Mouse (Mus musculus) kidney, adult 8-10 months (tissue): ENCODE measurements around the gene Ces1c.

Source experiments
- DNase-seq, 2 experiments: peaks; one replicate each; pipeline ENCODE4 v3.0.0; 2022

Gene Ces1c

GRCm38 (mm10) chr8:93131233-93131980 lies at the start of gene Ces1c:
Gene Ces1c (minus strand): TSS chr8:93131283.
- no peak for DNase-seq

- DNase-seq, result no peak
Observed at GRCm38 (mm10) chr8:93180581-93181129, 49.6 kb upstream of the Ces1c start.

- no peak for DNase-seq
Observed at GRCm38 (mm10) chr8:93176593-93176992, 45.5 kb upstream of the Ces1c start.

GRCm38 (mm10) chr8:93174554-93174953 lies 43.5 kb upstream of the Ces1c start:
- no peak for DNase-seq

GRCm38 (mm10) chr8:93171846-93172590 lies 40.9 kb upstream of the Ces1c start:
- DNase-seq, result no peak

- DNase-seq, result no peak
Observed at GRCm38 (mm10) chr8:93163363-93163762, 32.3 kb upstream of the Ces1c start.

GRCm38 (mm10) chr8:93151401-93151800 lies 20.3 kb upstream of the Ces1c start:
- no peak for DNase-seq

- DNase-seq, result no peak
Observed at GRCm38 (mm10) chr8:93147331-93147730, 16.2 kb upstream of the Ces1c start.

- DNase-seq, result peak; percentile 43 to 69
Observed at GRCm38 (mm10) chr8:93140696-93141095, 9.6 kb upstream of the Ces1c start.

- no peak for DNase-seq
Observed at GRCm38 (mm10) chr8:93132196-93132595, 1.1 kb upstream of the Ces1c start.

GRCm38 (mm10) chr8:93126476-93126875 lies 4.6 kb downstream of the Ces1c start:
- DNase-seq, result peak; percentile 10 to 20

GRCm38 (mm10) chr8:93122005-93122404 lies 9.1 kb downstream of the Ces1c start:
- DNase-seq, result no peak

- DNase-seq, result peak; percentile 17 to 41
Observed at GRCm38 (mm10) chr8:93095376-93095775, 35.7 kb downstream of the Ces1c start.

- DNase-seq, result no peak
Observed at GRCm38 (mm10) chr8:93091324-93091723, 39.8 kb downstream of the Ces1c start.

- DNase-seq, result no peak
Observed at GRCm38 (mm10) chr8:93088686-93089122, 42.4 kb downstream of the Ces1c start.

GRCm38 (mm10) chr8:93088193-93088592 lies 42.9 kb downstream of the Ces1c start:
- DNase-seq, result no peak

GRCm38 (mm10) chr8:93079887-93080286 lies 51.2 kb downstream of the Ces1c start, which contains the start of gene Ces1b:
Gene Ces1b (minus strand): TSS chr8:93080017.
- DNase-seq, result peak in 1 of 2 experiments; percentile 2

- peak; percentile 7 to 38 for DNase-seq
Observed at GRCm38 (mm10) chr8:93075251-93075650, 55.8 kb downstream of the Ces1c start.

- no peak for DNase-seq
Observed at GRCm38 (mm10) chr8:93063416-93064117, 67.5 kb downstream of the Ces1c start.

- DNase-seq, result peak; percentile 19 to 69
Observed at GRCm38 (mm10) chr8:93059185-93059584, 71.9 kb downstream of the Ces1c start.

- no peak for DNase-seq
Observed at GRCm38 (mm10) chr8:93055238-93055637, 75.8 kb downstream of the Ces1c start.
